Comparison of ENCODE assay signal across 11 mouse cellular contexts in genomic region chr16:11073060-11073459, GRCm38 (mm10). TPM values are rescaled to one million over a fixed set of nuclear protein-coding genes. Genes with fewer than 3 reads are reported as not detected.
A peak's percentile ranks its signal among the peaks of the same experiment; 100 is the strongest.
DNase-seq lines count a peak whose midpoint lies in the region; ATAC-seq and TF ChIP-seq lines count a peak whose summit lies in the region.
"Had no signal": no experiment of that assay in that cellular context is flagged by ENCODE, and none has a peak within 500 bp of the region (broad histone marks: within the 10 kb centered on the region; RNA-seq: fewer than 3 reads in every experiment).

No protein-coding gene starts in this region.

- peak; percentile 41 for DNase-seq in adrenal gland, adult 2 months
- no peak for DNase-seq in adrenal gland, postnatal 4 days (ENCODE audit: low spot score in 2 of 2)
- no peak for DNase-seq in left cerebral cortex, adult 2 months (ENCODE audit: extremely low spot score in 1 of 2, low spot score in 2 of 2)
- no peak for DNase-seq in left cerebral cortex, postnatal 25 days (ENCODE audit: low spot score in 2 of 2)
- peak; percentile 29 for DNase-seq in cerebellum, adult 8-10 months
- no peak for DNase-seq in retina, postnatal 1 day
- DNase-seq in liver, embryonic 11.5 days (ENCODE audit: low spot score): no peak
- DNase-seq: heart, adult 18-20 months; right cerebral cortex, postnatal 4 days had no signal

- H3K27ac ChIP-seq in left cerebral cortex, adult 2 months: peak overlapping the region; percentile 8; the same call in 1 of the 2 replicates
- peak overlapping the region; percentile 48 for H3K27ac ChIP-seq in neural tube, embryonic 15.5 days (replicated peaks)
- H3K27ac ChIP-seq in liver, embryonic 11.5 days (ENCODE audit: low read depth, low read length): no peak overlapping the region
- H3K27ac ChIP-seq: lung, embryonic 15.5 days had no signal

- no peak overlapping the region for H3K4me2 ChIP-seq in neural tube, embryonic 15.5 days
- no peak overlapping the region for H3K4me2 ChIP-seq in liver, embryonic 11.5 days
- H3K4me2 ChIP-seq: lung, embryonic 15.5 days had no signal

- intact Hi-C loops in left cerebral cortex, adult 2 months (cut with DNase I): no loop called here
- intact Hi-C loops in left cerebral cortex, postnatal 25 days (cut with DNase I): no loop called here

- H3K27me3 ChIP-seq in neural tube, embryonic 15.5 days (replicated peaks): no peaks in the 10 kb centered on the region
- H3K27me3 ChIP-seq in liver, embryonic 11.5 days (replicated peaks; ENCODE audit: control insufficient read depth, insufficient read depth, low read length): 0 out of 2 replicates have a peak, but pooled peaks cover 3% of the 10 kb centered on the region
- H3K27me3 ChIP-seq: lung, embryonic 15.5 days had no signal

- peaks cover 63% of the 10 kb centered on the region for H3K4me1 ChIP-seq in neural tube, embryonic 15.5 days
- H3K4me1 ChIP-seq in liver, embryonic 11.5 days (replicated peaks; ENCODE audit: control insufficient read depth, insufficient read depth, low read length): peaks cover 8% of the 10 kb centered on the region

- no peak for ATAC-seq in neural tube, embryonic 15.5 days (ENCODE audit: low FRiP score)
- no peak for ATAC-seq in liver, embryonic 11.5 days (replicated peaks; ENCODE audit: low FRiP score)

- H3K9ac ChIP-seq in neural tube, embryonic 15.5 days (replicated peaks): no peak overlapping the region
- H3K9ac ChIP-seq in liver, embryonic 11.5 days (ENCODE audit: low read depth, low read length): no peak overlapping the region
- H3K9ac ChIP-seq: lung, embryonic 15.5 days had no signal

- peaks cover 60% of the 10 kb centered on the region for H3K36me3 ChIP-seq in neural tube, embryonic 15.5 days
- H3K36me3 ChIP-seq in liver, embryonic 11.5 days (ENCODE audit: control insufficient read depth, insufficient read depth, low read length): peaks cover 13% of the 10 kb centered on the region; the same call in 1 of the 2 replicates

- H3K4me3 ChIP-seq in left cerebral cortex, adult 2 months: no peak overlapping the region
- H3K4me3 ChIP-seq in neural tube, embryonic 15.5 days (replicated peaks): no peak overlapping the region
- H3K4me3 ChIP-seq in liver, embryonic 11.5 days (ENCODE audit: low read depth, low read length): no peak overlapping the region
- H3K4me3 ChIP-seq: lung, embryonic 15.5 days had no signal

- no peak for TF ChIP-seq CTCF in left cerebral cortex, adult 2 months (IDR thresholded peaks at IDR 0.05)

- H3K9me3 ChIP-seq in neural tube, embryonic 15.5 days (replicated peaks): no peaks in the 10 kb centered on the region
- no peaks in the 10 kb centered on the region for H3K9me3 ChIP-seq in liver, embryonic 11.5 days (ENCODE audit: control insufficient read depth, low read length)
- H3K9me3 ChIP-seq: lung, embryonic 15.5 days had no signal

- 70% methylated on average over 6 of the region's 6 CpGs for WGBS in neural tube, embryonic 15.5 days
- WGBS in liver, embryonic 11.5 days: 84% methylated on average over 6 of the region's 6 CpGs

RNA-seq across cellular contexts. Expression of gene Litaf, which starts 7.1 kb away (rescaled TPM):
- 10 to 100 TPM; 50.4 to 65.2 TPM for total RNA-seq in adrenal gland, adult 2 months (2021)
- polyA plus RNA-seq in adrenal gland, adult 2 months (2012; rRNA removed): 221 and 284 TPM in 2 replicates
- total RNA-seq in adrenal gland, postnatal 4 days (2021): 10 to 100 TPM; 62.0 to 67.0 TPM
- total RNA-seq in left cerebral cortex, adult 2 months (2021): 10 to 100 TPM in 1 of 2 experiments, 1 to 10 TPM in 1; 9.1 to 14.1 TPM
- total RNA-seq in left cerebral cortex, postnatal 25 days (2021): 10 to 100 TPM in 1 of 2 experiments, 1 to 10 TPM in 1; 8.7 to 13.0 TPM
- 26.1 and 39.5 TPM in 2 replicates for polyA plus RNA-seq in neural tube, embryonic 15.5 days (2015; fragmentation: Nextera tagmentation; extraction: Ambion mirVana)
- polyA plus RNA-seq in liver, embryonic 11.5 days (2014; fragmentation: Nextera tagmentation; extraction: Ambion mirVana): 53.6 and 56.0 TPM in 2 replicates

RNA-seq across cellular contexts. Expression of gene Snn, which starts 12.3 kb away (rescaled TPM):
- total RNA-seq in adrenal gland, adult 2 months (2021): 10 to 100 TPM in 1 of 2 experiments, 1 to 10 TPM in 1; 9.7 to 16.5 TPM
- 9.1 and 9.2 TPM in 2 replicates for polyA plus RNA-seq in adrenal gland, adult 2 months (2012; rRNA removed)
- 10 to 100 TPM; 30.7 to 31.1 TPM for total RNA-seq in adrenal gland, postnatal 4 days (2021)
- total RNA-seq in left cerebral cortex, adult 2 months (2021): 100 to 1,000 TPM; 174 to 177 TPM
- total RNA-seq in left cerebral cortex, postnatal 25 days (2021): 100 to 1,000 TPM; 165 to 179 TPM
- polyA plus RNA-seq in neural tube, embryonic 15.5 days (2015; fragmentation: Nextera tagmentation; extraction: Ambion mirVana): 104 and 107 TPM in 2 replicates
- polyA plus RNA-seq in liver, embryonic 11.5 days (2014; fragmentation: Nextera tagmentation; extraction: Ambion mirVana): 17.0 and 18.0 TPM in 2 replicates

Comparison
In these comparisons a context has a peak if more than half of its experiments do, and no peak if none do; other contexts are left out.
1. DNase-seq: peak in adrenal gland, adult 2 months (single experiment) and cerebellum, adult 8-10 months (single experiment); none in adrenal gland, postnatal 4 days (0 of 2), left cerebral cortex, adult 2 months (0 of 2), left cerebral cortex, postnatal 25 days (0 of 2), retina, postnatal 1 day (single experiment) and liver, embryonic 11.5 days (single experiment).
2. RNA of gene Snn, which starts 12.3 kb away (total RNA-seq): 165 to 179 TPM in left cerebral cortex, postnatal 25 days and 174 to 177 TPM in left cerebral cortex, adult 2 months; 30.7 to 31.1 TPM in adrenal gland, postnatal 4 days and 9.7 to 16.5 TPM in adrenal gland, adult 2 months; every median in the first group is over 4 times any median in the second.